Mouse (Mus musculus) liver, postnatal 0 days (tissue): ENCODE results near the gene 9930104L06Rik.

ENCODE experiments used
- CTCF ChIP-seq: sonication (generic); IDR thresholded peaks from 2 replicates; pipeline ENCODE4 v1.5.1; 2016; ENCODE audit warnings: antibody characterized with exemption, low read depth
- EP300 ChIP-seq: IDR thresholded peaks from 2 replicates; pipeline ENCODE4 v1.6.1; 2016; ENCODE audit warnings: antibody characterized with exemption, low read depth, mild to moderate bottlenecking

GRCm38 (mm10) chr4:124894508-124895428 lies 42.1 kb upstream of the 9930104L06Rik start:
- TF ChIP-seq CTCF (no peak), EP300 (no peak)
